Mouse (Mus musculus) lung, postnatal 25 days (tissue): Measurements from ENCODE around the gene Wdr27.
"Not testable (repeated sequence)": the region's sequence is repeated elsewhere in the genome, so short reads cannot be mapped to it uniquely, and the experiment has no call there.

Experiments
- DNase-seq: peaks from one replicate; pipeline ENCODE4 v3.0.0; 2022; ENCODE audit warnings: low spot score

Gene Wdr27

GRCm38 (mm10) chr17:14943009-14943728 is at the start of gene Wdr27, which contains the start of gene 1600012H06Rik:
TSS of gene Wdr27 (minus strand) at chr17:14943158.
TSS of gene 1600012H06Rik (plus strand) at chr17:14943184.
- peak; percentile 99 for DNase-seq

- DNase-seq: not testable (repeated sequence)
Measured at GRCm38 (mm10) chr17:14992522-14993138, 49.7 kb upstream of the Wdr27 start.

- DNase-seq: not testable (repeated sequence)
Measured at GRCm38 (mm10) chr17:14990116-14990702, 47.3 kb upstream of the Wdr27 start.

- not testable (repeated sequence) for DNase-seq
Measured at GRCm38 (mm10) chr17:14978362-14979038, 35.5 kb upstream of the Wdr27 start, which contains the start of the genes 9030025P20Rik and Gm3417. TSS of gene 9030025P20Rik (plus strand) at chr17:14978468. TSS of gene Gm3417 (minus strand) at chr17:14978790.

GRCm38 (mm10) chr17:14977718-14978361 is 34.9 kb upstream of the Wdr27 start:
- DNase-seq: not testable (repeated sequence)

GRCm38 (mm10) chr17:14968373-14968913 is 25.5 kb upstream of the Wdr27 start:
- DNase-seq: not testable (repeated sequence)

- DNase-seq: not testable (repeated sequence)
Measured at GRCm38 (mm10) chr17:14961557-14962154, 18.7 kb upstream of the Wdr27 start.

- peak; percentile 8 for DNase-seq
Measured at GRCm38 (mm10) chr17:14960951-14961556, 18.1 kb upstream of the Wdr27 start, which contains the start of gene Phf10. TSS of gene Phf10 (minus strand) at chr17:14961273.

- peak; percentile 10 for DNase-seq
Measured at GRCm38 (mm10) chr17:14960520-14960919, 17.6 kb upstream of the Wdr27 start.

GRCm38 (mm10) chr17:14959979-14960378 is 17.0 kb upstream of the Wdr27 start:
- no peak for DNase-seq

- DNase-seq: no peak
Measured at GRCm38 (mm10) chr17:14958686-14959327, 15.8 kb upstream of the Wdr27 start.

GRCm38 (mm10) chr17:14953452-14953851 is 10.5 kb upstream of the Wdr27 start:
- peak; percentile 7 for DNase-seq

- no peak for DNase-seq
Measured at GRCm38 (mm10) chr17:14949161-14949827, 6.3 kb upstream of the Wdr27 start.

- DNase-seq: no peak
Measured at GRCm38 (mm10) chr17:14944551-14944950, 1.6 kb upstream of the Wdr27 start.

GRCm38 (mm10) chr17:14943729-14944059 is 736 bp upstream of the Wdr27 start:
- DNase-seq: peak; percentile 0

- not testable (repeated sequence) for DNase-seq
Measured at GRCm38 (mm10) chr17:14942181-14942580, 777 bp downstream of the Wdr27 start.

GRCm38 (mm10) chr17:14935841-14936605 is 6.9 kb downstream of the Wdr27 start:
- no peak for DNase-seq

- DNase-seq: not testable (repeated sequence)
Measured at GRCm38 (mm10) chr17:14935280-14935679, 7.7 kb downstream of the Wdr27 start.

- no peak for DNase-seq
Measured at GRCm38 (mm10) chr17:14931469-14931868, 11.5 kb downstream of the Wdr27 start.
